Mouse (Mus musculus): ENCODE data around the gene Lenep. TPM values are rescaled to one million over a fixed set of nuclear protein-coding genes. Genes with fewer than 3 reads are reported as not detected.

The Lenep gene
- polyA plus RNA-seq, 1 experiment: not detected

- H3K27ac ChIP-seq (ENCODE audit: insufficient read depth, low read length): peak within 1 kb of the TSS; percentile 9; the same call in 1 of the 2 replicates
- TF ChIP-seq CTCF (IDR thresholded peaks at IDR 0.05; ENCODE audit: borderline replicate concordance, insufficient read depth, low read length) (no peak), POLR2A (IDR thresholded peaks at IDR 0.05; ENCODE audit: low read depth, low read length) (peak; percentile 45)
- H3K4me3 ChIP-seq (ENCODE audit: insufficient read depth, low read length): peak within 1 kb of the TSS; percentile 78
- H3K4me1 ChIP-seq (ENCODE audit: control insufficient read depth, insufficient read depth, low read length): 0 out of 2 replicates have a peak, but pooled peaks cover 5% of the 10 kb centered on the region
Measured at GRCm38 (mm10) chr3:89411490-89412393, 9.1 kb upstream of the Lenep start, which contains the start of gene Flad1. Flad1 (minus strand) TSS chr3:89411870.

GRCm38 (mm10) chr3:89410864-89411263 is 8.3 kb upstream of the Lenep start:
- Histone ChIP-seq H3K27ac (ENCODE audit: insufficient read depth, low read length) (no peak overlapping the region), H3K4me3 (ENCODE audit: insufficient read depth, low read length) (peak overlapping the region; percentile 78), H3K4me1 (ENCODE audit: control insufficient read depth, insufficient read depth, low read length) (0 out of 2 replicates have a peak, but pooled peaks cover 5% of the 10 kb centered on the region)
- TF ChIP-seq POLR2A (IDR thresholded peaks at IDR 0.05; ENCODE audit: low read depth, low read length) (no peak), CTCF (IDR thresholded peaks at IDR 0.05; ENCODE audit: borderline replicate concordance, insufficient read depth, low read length) (no peak)

GRCm38 (mm10) chr3:89409701-89410100 is 7.1 kb upstream of the Lenep start:
- no peak overlapping the region for H3K27ac ChIP-seq (ENCODE audit: insufficient read depth, low read length)
- 0 out of 2 replicates have a peak, but pooled peaks cover 5% of the 10 kb centered on the region for H3K4me1 ChIP-seq (ENCODE audit: control insufficient read depth, insufficient read depth, low read length)
- H3K4me3 ChIP-seq (ENCODE audit: insufficient read depth, low read length): no peak overlapping the region
- no peak for TF ChIP-seq CTCF (IDR thresholded peaks at IDR 0.05; ENCODE audit: borderline replicate concordance, insufficient read depth, low read length)
- TF ChIP-seq POLR2A (IDR thresholded peaks at IDR 0.05; ENCODE audit: low read depth, low read length): no peak

GRCm38 (mm10) chr3:89408448-89408847 is 5.9 kb upstream of the Lenep start:
- no peak for TF ChIP-seq POLR2A (IDR thresholded peaks at IDR 0.05; ENCODE audit: low read depth, low read length)
- no peak for TF ChIP-seq CTCF (IDR thresholded peaks at IDR 0.05; ENCODE audit: borderline replicate concordance, insufficient read depth, low read length)
- H3K4me1 ChIP-seq (ENCODE audit: control insufficient read depth, insufficient read depth, low read length): 0 out of 2 replicates have a peak, but pooled peaks cover 5% of the 10 kb centered on the region
- no peak overlapping the region for H3K27ac ChIP-seq (ENCODE audit: insufficient read depth, low read length)
- H3K4me3 ChIP-seq (ENCODE audit: insufficient read depth, low read length): no peak overlapping the region

- Histone ChIP-seq H3K4me3 (ENCODE audit: insufficient read depth, low read length) (no peak overlapping the region), H3K4me1 (ENCODE audit: control insufficient read depth, insufficient read depth, low read length) (0 out of 2 replicates have a peak, but pooled peaks cover 5% of the 10 kb centered on the region), H3K27ac (ENCODE audit: insufficient read depth, low read length) (no peak overlapping the region)
- TF ChIP-seq CTCF (IDR thresholded peaks at IDR 0.05; ENCODE audit: borderline replicate concordance, insufficient read depth, low read length) (no peak), POLR2A (IDR thresholded peaks at IDR 0.05; ENCODE audit: low read depth, low read length) (no peak)
Measured at GRCm38 (mm10) chr3:89406887-89407286, 4.3 kb upstream of the Lenep start.

- no peak overlapping the region for H3K27ac ChIP-seq (ENCODE audit: insufficient read depth, low read length)
- no peaks in the 10 kb centered on the region; the same call in 1 of the 2 replicates for H3K4me1 ChIP-seq (ENCODE audit: control insufficient read depth, insufficient read depth, low read length)
- no peak for TF ChIP-seq CTCF (IDR thresholded peaks at IDR 0.05; ENCODE audit: borderline replicate concordance, insufficient read depth, low read length)
- H3K4me3 ChIP-seq (ENCODE audit: insufficient read depth, low read length): no peak overlapping the region
Measured at GRCm38 (mm10) chr3:89401329-89401728, 1.3 kb downstream of the Lenep start.

GRCm38 (mm10) chr3:89396654-89397005 is 6.0 kb downstream of the Lenep start:
- TF ChIP-seq CTCF (IDR thresholded peaks at IDR 0.05; ENCODE audit: borderline replicate concordance, insufficient read depth, low read length): no peak
- Histone ChIP-seq H3K4me3 (ENCODE audit: insufficient read depth, low read length) (0 out of 2 replicates have a peak overlapping the region, but pooled peaks have one; percentile 1), H3K27ac (ENCODE audit: insufficient read depth, low read length) (peak overlapping the region; percentile 42), H3K4me1 (ENCODE audit: control insufficient read depth, insufficient read depth, low read length) (no peaks in the 10 kb centered on the region; the same call in 1 of the 2 replicates)

- peak; percentile 71; the same call in 1 of the 2 replicates for TF ChIP-seq CTCF (IDR thresholded peaks at IDR 0.05; ENCODE audit: borderline replicate concordance, insufficient read depth, low read length)
- no peak for TF ChIP-seq POLR2A (IDR thresholded peaks at IDR 0.05; ENCODE audit: low read depth, low read length)
- Histone ChIP-seq H3K4me1 (ENCODE audit: control insufficient read depth, insufficient read depth, low read length) (no peaks in the 10 kb centered on the region; the same call in 1 of the 2 replicates), H3K27ac (ENCODE audit: insufficient read depth, low read length) (peak overlapping the region; percentile 98), H3K4me3 (ENCODE audit: insufficient read depth, low read length) (peak overlapping the region; percentile 70)
Measured at GRCm38 (mm10) chr3:89395806-89396653, 6.6 kb downstream of the Lenep start.

- peak overlapping the region; percentile 98 for H3K27ac ChIP-seq (ENCODE audit: insufficient read depth, low read length)
- TF ChIP-seq CTCF (IDR thresholded peaks at IDR 0.05; ENCODE audit: borderline replicate concordance, insufficient read depth, low read length): no peak
- TF ChIP-seq POLR2A (IDR thresholded peaks at IDR 0.05; ENCODE audit: low read depth, low read length): no peak
- H3K4me3 ChIP-seq (ENCODE audit: insufficient read depth, low read length): peak overlapping the region; percentile 70
- H3K4me1 ChIP-seq (ENCODE audit: control insufficient read depth, insufficient read depth, low read length): no peaks in the 10 kb centered on the region; the same call in 1 of the 2 replicates
Measured at GRCm38 (mm10) chr3:89395419-89395805, 7.2 kb downstream of the Lenep start.
